Mouse (Mus musculus) 3T3-L1 (cell line): ENCODE measurements at regions not wholly inside any gene's neighbourhood (a gene's known extent, or its start where the extent isn't known, plus 50 kb on each side); places are given as distances from the start of the nearest gene placed in this dataset.

ENCODE experiments used
- DNase-seq: peaks from one replicate; pipeline ENCODE4 v3.0.0-alpha.2; 2015; ENCODE audit warnings: low read depth, low spot score

DNA sequence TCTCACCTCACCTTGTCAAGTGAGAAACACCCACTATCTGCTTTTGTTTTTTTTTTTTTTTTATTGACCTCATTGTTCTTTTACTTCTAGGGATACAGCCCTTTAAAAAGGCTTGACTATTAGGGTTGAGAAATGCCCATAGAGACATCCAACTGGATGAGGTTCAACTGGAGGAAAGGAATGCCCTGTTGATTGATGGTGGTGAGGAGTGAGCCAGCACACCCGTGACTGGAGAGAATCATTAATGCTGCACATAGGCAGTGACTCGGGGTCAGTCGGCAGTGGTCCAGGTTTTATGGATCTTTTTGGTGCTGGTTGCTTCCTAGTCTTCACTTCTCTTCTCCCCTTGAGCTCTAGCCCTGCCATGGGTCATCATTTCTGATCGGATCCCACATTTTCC is 82.9 kb upstream of the Cryz start:
- DNase-seq = no peak

DNA sequence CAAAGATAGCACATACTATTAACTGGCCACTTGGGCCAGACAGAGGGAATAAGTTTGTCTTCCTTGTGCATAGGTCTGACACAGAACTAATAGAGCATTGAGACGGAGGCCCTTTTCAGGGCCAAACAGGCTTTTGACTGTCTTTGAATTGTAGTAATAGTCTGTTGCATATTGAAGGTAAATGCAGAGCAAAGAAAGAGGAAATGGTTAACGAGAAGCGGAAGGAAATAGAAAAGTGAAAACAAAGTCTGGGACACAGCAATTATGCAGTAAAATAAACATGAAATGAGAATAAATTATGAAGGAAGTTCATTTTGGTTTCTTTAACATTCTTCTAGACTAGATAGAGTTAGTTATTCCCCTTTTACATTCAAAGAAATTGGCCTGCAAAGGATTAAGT is 86.4 kb upstream of the Cryz start:
- DNase-seq = no peak

DNA sequence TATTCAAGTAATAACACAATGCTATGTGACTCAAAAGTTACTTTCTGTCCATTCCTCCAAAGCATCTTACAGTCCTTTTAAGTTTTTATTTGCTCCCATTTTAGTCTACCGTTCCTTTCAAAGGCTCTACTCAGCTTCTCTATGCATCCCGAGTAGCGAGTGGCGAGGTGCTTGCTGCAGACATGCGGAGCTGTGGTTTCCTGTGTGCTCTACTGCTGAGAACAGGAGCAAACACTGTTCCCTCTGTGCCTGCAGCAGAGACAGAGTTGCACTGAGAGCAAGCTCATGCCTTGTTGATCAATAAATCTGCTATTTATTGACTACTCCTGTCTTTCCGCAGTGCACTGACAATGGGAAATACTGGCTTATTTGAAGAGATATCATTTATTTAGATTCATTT is 87.1 kb upstream of the Cryz start:
- no peak for DNase-seq

GRCm38 (mm10) chr3:154493387-154493920 is 103.1 kb upstream of the Cryz start:
- DNase-seq = no peak

DNA sequence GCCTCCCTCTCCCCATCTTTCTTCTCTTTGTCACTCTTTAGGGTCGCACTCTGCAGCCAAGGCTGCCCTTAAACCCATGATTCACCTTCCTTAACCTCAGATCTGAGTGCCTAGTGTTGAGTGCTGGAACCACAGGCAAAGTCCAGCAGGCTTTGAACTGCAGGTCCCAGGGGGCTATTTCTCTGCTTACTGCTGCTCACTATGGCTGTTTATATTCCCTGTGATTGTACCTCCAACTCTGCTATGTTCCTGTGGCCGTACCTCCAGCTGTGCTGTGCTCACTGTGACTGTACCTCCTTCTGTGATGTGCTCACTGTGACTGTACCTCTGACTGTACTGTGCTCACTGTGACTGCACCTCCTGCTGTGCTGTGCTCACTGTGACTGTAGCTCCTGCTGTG is 124.1 kb upstream of the Cryz start:
- DNase-seq = no peak

GRCm38 (mm10) chr3:154467581-154468374 is 128.7 kb upstream of the Cryz start:
- peak; percentile 4 for DNase-seq

GRCm38 (mm10) chr3:154458208-154458607 is 127.7 kb upstream of the Lhx8 start:
- no peak for DNase-seq

- DNase-seq = no peak
Observed at GRCm38 (mm10) chr3:154453025-154453424, 122.6 kb upstream of the Lhx8 start.

DNA sequence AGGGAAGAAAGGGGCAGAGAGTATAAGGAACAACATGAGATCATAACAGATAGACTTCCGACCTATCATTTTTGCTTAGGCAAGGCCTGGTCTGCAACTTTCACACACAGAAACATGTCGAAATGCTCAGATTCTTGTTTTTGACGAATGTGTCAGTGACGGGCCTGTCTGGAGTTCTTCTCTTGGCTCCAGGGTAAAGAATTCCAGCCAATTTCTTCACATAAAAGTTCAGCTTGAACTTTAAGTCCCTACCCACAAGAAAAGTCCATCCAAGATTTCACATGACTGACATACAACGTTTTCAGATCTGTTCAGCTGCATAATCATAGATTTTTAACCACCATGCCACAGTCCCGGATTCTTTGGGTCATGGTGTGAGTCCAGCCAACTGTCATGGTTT is 122.1 kb upstream of the Lhx8 start:
- DNase-seq = peak; percentile 6

DNA sequence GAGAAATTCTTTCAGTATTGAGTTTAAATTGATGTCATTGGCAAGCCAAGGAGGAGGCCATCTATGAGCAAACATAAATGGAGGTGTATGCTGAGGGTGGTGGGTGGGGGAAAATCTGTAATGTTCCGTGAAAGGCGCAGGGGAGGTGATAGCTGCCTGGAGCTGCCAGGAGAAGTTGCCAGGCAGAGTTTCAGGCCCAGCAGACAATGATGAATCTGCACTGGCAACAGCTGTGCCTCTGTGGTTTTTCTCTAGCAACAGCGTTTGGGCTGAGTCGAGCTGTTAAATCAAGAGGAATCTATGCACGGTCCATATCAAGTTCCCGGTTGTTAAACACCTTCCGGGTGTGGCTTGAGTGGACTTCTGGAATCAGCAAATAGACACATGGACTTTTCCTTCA is 120.7 kb upstream of the Lhx8 start:
- peak; percentile 10 for DNase-seq

DNA sequence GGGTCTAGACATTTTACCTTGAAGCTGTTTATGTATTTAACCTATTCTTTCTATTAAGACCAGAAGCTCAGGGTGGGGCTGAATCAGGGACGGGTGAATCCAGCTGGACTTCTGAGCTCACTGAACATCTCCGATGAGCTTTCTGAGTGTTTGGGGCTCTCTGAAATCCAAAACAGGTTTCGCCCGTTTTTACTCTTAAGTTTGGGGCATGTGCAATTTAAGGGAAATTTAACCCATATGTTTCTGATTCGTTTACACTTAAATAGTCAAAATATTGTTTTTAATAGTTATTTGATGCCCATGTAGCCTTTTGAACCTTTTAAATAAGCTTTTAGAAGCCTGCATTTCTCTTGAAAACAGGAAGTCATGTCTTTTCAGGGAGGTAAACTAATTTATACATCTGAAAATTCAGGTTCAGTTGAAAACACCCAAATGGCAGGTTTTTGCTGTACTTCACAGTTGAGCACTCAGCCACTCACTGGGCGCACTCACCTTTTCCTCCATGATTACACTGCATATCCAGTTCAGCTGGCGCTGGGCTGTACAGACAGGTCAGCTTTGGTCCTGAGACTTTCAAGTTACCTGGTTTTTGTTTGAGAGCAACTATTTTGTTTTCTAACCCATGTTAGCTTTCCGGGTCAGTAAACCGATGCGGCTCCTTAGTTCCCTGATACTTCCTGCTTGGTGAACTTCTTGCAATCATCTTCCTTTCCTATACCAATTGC is 113.1 kb upstream of the Lhx8 start:
- DNase-seq = no peak

- DNase-seq = no peak
Observed at GRCm38 (mm10) chr3:154441454-154441853, 111.0 kb upstream of the Lhx8 start.

GRCm38 (mm10) chr3:154440899-154441298 is 110.4 kb upstream of the Lhx8 start:
- DNase-seq = no peak

- no peak for DNase-seq
Observed at GRCm38 (mm10) chr3:154430856-154431255, 100.4 kb upstream of the Lhx8 start.

DNA sequence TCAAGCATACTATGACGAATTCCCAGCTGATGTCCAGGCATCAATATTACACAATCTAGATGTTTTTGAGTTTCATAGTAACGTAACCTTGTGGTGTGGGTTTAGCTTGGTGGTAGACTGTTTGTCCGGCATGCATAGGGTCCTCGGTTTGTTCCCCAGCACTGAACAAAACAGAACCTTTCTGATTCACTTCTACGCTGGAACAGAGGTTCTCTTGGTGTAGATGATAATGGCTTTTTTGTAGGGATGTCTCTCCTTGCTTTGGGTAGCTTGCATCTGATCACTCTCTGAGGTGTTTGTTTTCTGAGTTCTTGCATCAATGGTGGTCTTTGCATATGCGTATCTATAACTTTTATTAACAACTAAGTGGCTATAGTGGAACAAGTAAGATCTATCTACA is 99.2 kb upstream of the Lhx8 start:
- no peak for DNase-seq

DNA sequence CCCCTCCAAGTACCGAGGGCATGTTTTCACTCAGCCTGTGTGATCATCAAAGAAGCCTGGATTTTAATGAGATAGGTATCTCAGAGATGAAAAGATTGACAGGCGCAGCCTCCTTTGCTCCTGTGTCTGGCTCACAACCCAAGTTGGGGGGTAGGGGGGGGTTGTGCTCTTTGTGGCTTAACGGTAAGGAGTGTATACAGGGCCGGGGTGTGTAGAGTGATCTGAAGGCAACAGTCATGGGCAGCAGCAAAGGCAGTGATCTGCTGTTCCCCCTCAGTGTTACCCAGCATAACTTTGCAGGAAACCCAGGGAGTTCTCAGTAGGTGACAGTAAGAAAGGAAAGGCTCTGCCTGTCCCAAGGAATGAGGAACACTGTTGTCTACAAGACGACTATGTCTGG is 94.1 kb upstream of the Lhx8 start:
- no peak for DNase-seq

DNA sequence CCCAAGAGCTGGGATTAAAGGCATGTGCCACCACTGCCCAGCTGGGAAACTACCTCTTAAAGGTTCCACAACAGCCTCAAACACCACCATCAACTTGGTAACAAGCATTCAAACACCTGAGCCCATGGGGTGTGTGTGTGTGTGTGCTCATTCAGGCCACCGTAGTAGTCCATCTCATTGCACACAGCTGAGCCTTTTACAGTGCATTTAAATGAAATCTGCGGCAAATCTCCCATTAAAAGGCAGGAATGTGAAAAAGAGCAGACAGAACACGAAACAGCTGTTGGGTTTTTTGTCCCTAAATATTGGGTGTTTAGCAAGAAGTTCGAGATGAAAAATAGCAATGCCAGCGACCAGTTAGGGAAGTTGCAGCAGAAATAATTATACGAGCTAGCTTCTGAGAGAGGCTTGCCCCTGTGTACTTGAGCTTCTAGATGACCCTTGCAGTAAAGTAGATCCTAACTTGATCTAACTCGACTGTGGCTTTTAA is 91.0 kb upstream of the Lhx8 start:
- DNase-seq = no peak

DNA sequence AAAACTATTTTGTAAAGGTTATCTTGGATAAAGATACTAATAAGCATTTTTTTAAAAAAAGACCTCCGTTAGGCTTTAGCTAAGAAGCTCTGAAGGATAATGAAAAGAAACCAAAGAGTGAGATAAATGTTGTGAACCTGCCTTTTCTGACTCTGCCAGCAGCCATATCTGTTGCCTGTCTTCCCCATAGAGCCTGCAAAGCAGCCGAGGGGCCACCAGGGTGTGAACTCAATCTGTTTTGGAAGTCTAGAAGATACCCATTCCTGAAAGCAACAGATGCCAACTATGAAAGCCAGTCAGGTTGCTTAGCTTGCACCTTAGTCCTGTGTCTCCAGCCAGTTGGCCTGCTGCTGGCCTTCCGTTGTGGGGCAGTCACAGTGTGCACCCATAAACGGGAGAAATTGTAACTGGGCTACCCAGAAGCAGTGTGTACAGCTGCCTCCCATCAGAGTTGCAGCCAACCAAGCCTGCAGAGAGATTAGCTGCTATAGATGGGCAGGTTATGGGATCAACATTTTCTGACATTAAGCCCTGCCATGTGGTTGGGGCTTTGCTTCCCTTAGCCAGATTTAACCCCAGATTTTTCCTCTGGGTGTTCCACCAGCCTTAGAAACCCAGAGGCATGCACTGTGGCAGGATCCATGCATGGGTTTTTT is 87.8 kb upstream of the Lhx8 start:
- DNase-seq = no peak

DNA sequence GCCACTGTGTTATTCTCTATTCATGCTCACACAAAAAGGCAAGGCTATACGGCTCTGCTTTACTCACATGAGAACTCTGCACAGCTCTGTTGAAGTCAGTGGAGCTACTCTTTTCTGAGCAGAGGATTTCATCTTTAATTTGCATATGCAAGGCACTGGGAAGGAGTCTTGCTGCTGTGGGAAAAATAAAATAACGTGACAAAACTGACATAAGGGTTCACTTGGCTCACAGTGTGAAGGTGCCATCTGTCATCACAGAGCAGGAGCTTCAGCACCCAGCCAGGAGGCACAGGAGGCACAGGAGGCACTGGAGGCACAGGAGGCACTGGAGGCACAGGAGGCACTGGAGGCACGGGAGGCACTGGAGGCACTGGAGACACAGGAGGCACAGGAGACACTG is 83.9 kb upstream of the Lhx8 start:
- no peak for DNase-seq

GRCm38 (mm10) chr3:154410292-154410691 is 79.8 kb upstream of the Lhx8 start:
- no peak for DNase-seq

GRCm38 (mm10) chr3:154402081-154402480 is 71.6 kb upstream of the Lhx8 start:
- no peak for DNase-seq

DNA sequence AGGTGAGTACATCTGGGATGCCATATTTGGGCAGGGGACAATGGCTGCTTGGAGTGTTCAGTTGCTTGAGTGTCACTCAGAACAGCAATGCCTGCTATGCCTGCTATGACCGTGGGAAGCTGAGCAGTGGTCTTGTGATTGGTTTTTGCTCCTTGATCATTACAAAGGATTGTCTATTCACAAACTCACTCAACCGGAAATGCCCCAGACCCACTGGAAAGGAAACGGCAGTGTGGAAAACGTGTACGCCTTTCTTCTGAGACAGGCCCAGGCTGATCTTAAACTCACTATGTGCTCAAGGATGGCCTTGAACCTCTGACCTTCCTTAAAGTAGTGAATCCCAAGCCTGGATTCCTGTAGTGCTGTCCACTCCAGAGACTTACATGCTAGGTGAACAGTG is 63.2 kb upstream of the Lhx8 start:
- no peak for DNase-seq
